Mouse (Mus musculus) liver, embryonic 14.5 days (tissue): Measurements from ENCODE around the gene Gga1.

Experiments
- CTCF ChIP-seq: IDR thresholded peaks from 2 replicates; pipeline ENCODE4 v1.5.1; 2016; ENCODE audit warnings: antibody characterized with exemption, low read depth, control low read depth
- EP300 ChIP-seq: IDR thresholded peaks from 2 replicates; pipeline ENCODE4 v1.6.1; 2016; ENCODE audit warnings: antibody characterized with exemption, low read depth

GRCm38 (mm10) chr15:78868826-78869233 lies 8.2 kb upstream of the Gga1 start:
- TF ChIP-seq EP300: no peak
- TF ChIP-seq CTCF: no peak
